Mouse (Mus musculus) heart, embryonic 13.5 days (tissue): ENCODE results near the gene Mthfd1. TPM values are rescaled to one million over a fixed set of nuclear protein-coding genes. Genes with fewer than 3 reads are reported as not detected.

Source experiments
- ATAC-seq: fragments of 200-750 bp; cut with Nextera tagmentation; 2 replicates; pipeline ENCODE4 v1.8.0; 2017; ENCODE audit warnings: moderate TSS enrichment; ENCODE audit not compliant: insufficient number of reproducible peaks, low FRiP score, low TSS enrichment; ENCODE audit errors: extremely low read depth
- H3K27ac ChIP-seq: fragments of 300-500 bp; sonication (generic); replicated peaks from 2 replicates; pipeline ENCODE4 v1.5.1; 2015; ENCODE audit warnings: moderate library complexity, mild to moderate bottlenecking, inconsistent platforms
- H3K27me3 ChIP-seq: fragments of 300-500 bp; sonication (generic); replicated peaks from 2 replicates; pipeline ENCODE4 v1.6.1; 2015; ENCODE audit warnings: mild to moderate bottlenecking, inconsistent platforms
- H3K36me3 ChIP-seq: fragments of 300-500 bp; sonication (generic); 2 replicates; pipeline ENCODE4 v1.6.1; 2015; ENCODE audit warnings: mild to moderate bottlenecking, inconsistent platforms
- H3K4me1 ChIP-seq: fragments of 300-500 bp; sonication (generic); 2 replicates; pipeline ENCODE4 v1.6.1; 2015; ENCODE audit warnings: inconsistent platforms
- H3K4me2 ChIP-seq: fragments of 300-500 bp; sonication (generic); 2 replicates; pipeline ENCODE4 v1.6.1; 2015; ENCODE audit warnings: inconsistent platforms, mild to moderate bottlenecking, moderate library complexity
- H3K4me3 ChIP-seq: fragments of 300-500 bp; sonication (generic); 2 replicates; pipeline ENCODE4 v1.5.1; 2015; ENCODE audit warnings: moderate library complexity, mild to moderate bottlenecking, inconsistent platforms
- H3K9ac ChIP-seq: fragments of 300-500 bp; sonication (generic); 2 replicates; pipeline ENCODE4 v1.6.1; 2015; ENCODE audit warnings: inconsistent platforms, mild to moderate bottlenecking, moderate library complexity
- H3K9me3 ChIP-seq: fragments of 300-500 bp; sonication (generic); 2 replicates; pipeline ENCODE4 v1.6.1; 2016; ENCODE audit warnings: inconsistent platforms
- WGBS: fragments of 180-500 bp; shearing (Covaris S2); methylation state at CpG from one replicate; pipeline ENCODE4 v1.1.7; 2015; ENCODE audit warnings: mixed read lengths; 5-methylcytosine and 5-hydroxymethylcytosine counted together
- polyA plus RNA-seq: library from polyadenylated mRNA; unstranded; fragments of >200 nt; fragmentation: Nextera tagmentation; extraction: Ambion mirVana; gene quantifications from 2 replicates; pipeline ENCODE4 v1.2.1, GENCODE M21; 2015

Mthfd1 gene
- polyA plus RNA-seq, 1 experiment from 2014 or later = 40.1 TPM

DNA sequence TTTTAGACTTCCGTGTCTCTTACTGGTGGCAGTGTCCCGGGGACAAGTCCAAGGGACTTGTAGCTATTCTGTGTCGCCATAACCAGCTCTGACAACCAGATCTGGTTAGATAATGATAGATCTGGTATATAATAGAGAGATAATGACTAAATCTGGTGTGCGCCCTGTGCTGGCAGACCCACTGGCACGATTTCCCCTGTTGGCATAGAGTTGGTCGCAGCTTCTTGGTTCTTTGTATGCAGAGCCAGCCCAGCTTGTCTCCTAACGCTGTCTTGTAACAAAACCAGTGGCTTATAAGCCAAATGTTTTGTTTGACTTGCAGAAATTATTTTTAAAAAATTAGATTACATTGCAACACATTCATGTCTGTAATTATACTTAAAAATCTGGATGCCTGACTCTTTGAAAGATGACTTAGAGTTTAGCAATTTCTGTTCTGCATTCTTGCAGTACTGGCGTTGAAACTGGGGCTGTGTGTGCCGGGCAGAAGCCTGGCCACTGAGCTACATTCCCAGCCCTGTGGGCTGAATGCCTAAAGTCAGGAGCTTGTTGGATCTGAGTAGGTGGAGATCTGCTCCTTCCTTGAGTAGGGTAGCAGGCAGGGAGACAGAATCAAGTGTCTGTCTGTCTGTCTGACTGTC lies 9.3 kb downstream of the Mthfd1 start:
- Histone ChIP-seq H3K4me3 (no peak overlapping the region), H3K4me1 (peaks cover 20% of the 10 kb centered on the region), H3K27ac (no peak overlapping the region), H3K36me3 (peaks cover 7% of the 10 kb centered on the region), H3K9me3 (no peaks in the 10 kb centered on the region), H3K4me2 (no peak overlapping the region), H3K9ac (no peak overlapping the region), H3K27me3 (no peaks in the 10 kb centered on the region)
- no peak for ATAC-seq
- 84% methylated on average over 9 of the region's 9 CpGs for WGBS

DNA sequence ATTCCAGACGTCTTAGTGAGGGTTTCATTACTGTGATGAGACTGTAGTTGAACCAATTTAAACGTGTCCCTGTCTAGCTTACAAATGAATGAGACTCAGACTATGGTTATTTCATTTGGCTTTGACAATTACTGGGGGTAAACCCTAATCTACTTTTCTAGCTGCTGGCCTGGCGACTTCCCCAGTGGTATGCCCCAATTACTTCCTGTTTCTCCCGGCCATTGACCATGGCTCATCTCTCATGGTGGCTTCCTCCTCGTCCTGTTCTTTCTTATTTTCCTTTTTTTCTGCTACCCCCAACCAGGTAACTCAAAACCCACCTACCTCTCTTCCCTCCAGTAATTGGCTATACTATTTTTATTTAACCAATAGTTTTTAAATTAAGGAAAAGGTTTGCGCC lies 9.9 kb downstream of the Mthfd1 start:
- Histone ChIP-seq H3K27me3 (no peaks in the 10 kb centered on the region), H3K9ac (no peak overlapping the region), H3K36me3 (peaks cover 7% of the 10 kb centered on the region), H3K4me3 (no peak overlapping the region), H3K4me1 (peaks cover 20% of the 10 kb centered on the region), H3K4me2 (no peak overlapping the region), H3K27ac (no peak overlapping the region), H3K9me3 (no peaks in the 10 kb centered on the region)
- WGBS = 68% methylated on average over 6 of the region's 6 CpGs
- ATAC-seq = no peak

DNA sequence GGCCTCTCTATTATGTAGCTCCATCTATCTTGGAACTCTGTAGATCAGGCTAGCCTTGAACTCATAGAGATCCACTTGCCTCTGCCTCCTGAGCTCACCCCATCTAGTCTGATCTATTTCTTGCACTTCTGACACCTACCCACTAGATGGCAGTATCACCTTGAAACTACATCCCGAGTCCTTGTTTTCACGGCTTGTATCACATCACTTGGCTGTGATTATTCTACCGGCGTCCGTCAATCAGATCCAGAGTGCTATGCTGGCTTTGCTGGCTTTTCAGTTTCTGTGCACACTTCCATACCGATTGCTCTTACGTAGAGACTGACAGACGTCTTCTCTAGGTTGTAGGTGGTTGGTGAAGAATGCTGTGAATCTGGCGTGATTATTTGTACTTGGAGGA lies 11.8 kb downstream of the Mthfd1 start:
- no peak overlapping the region for H3K4me2 ChIP-seq
- ATAC-seq = no peak
- H3K27ac ChIP-seq = no peak overlapping the region
- peaks cover 18% of the 10 kb centered on the region for H3K36me3 ChIP-seq
- H3K9ac ChIP-seq = no peak overlapping the region
- H3K9me3 ChIP-seq = no peaks in the 10 kb centered on the region
- 67% methylated on average over 9 of the region's 9 CpGs for WGBS
- no peaks in the 10 kb centered on the region for H3K27me3 ChIP-seq
- peaks cover 20% of the 10 kb centered on the region for H3K4me1 ChIP-seq
- no peak overlapping the region for H3K4me3 ChIP-seq

DNA sequence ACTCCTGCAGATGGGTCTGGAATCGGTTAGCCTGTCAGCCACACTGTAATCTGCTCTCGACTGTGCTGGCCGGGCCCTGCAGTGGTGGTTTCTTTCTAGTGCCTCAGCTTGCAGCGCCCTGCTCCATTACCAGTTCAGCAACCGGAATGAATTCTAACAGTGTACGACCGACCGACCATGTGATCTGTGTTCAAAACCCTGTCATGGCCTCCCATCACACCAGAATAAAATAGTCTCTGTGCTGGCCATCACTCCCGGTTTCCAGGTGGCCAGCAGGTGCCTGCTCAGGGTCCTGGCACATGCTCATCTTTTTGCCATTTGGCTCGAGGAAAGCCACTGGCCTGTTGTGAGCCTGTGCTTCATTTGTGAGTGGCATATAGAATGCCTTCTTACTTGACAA lies 13.6 kb downstream of the Mthfd1 start:
- 69% methylated on average over 10 of the region's 10 CpGs for WGBS
- H3K27ac ChIP-seq = no peak overlapping the region
- H3K4me3 ChIP-seq = no peak overlapping the region

DNA sequence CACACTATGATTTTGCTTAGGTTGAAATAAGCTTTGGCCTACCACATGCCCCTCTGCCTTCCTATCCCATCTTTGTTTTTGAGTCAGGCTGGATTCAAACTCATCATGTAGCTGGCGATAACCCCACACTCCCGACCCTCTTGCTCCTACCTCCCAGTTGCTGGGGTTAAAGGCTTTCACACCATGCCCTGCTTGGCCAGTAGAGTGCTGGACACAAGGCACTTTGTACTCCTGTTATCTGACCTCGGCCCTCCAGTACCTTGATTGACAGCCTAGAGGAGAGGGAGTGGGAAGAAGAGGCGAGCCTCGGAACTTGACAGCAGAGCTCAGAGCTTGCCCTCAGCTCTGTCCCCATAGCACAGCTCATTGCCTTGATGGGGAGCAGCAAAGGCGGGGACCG lies 14.1 kb downstream of the Mthfd1 start:
- H3K4me3 ChIP-seq = no peak overlapping the region
- no peaks in the 10 kb centered on the region for H3K27me3 ChIP-seq
- H3K4me1 ChIP-seq = peaks cover 11% of the 10 kb centered on the region; the same call in 1 of the 2 replicates
- no peak overlapping the region for H3K9ac ChIP-seq
- ATAC-seq = no peak
- H3K36me3 ChIP-seq = peaks cover 36% of the 10 kb centered on the region
- no peak overlapping the region for H3K27ac ChIP-seq
- H3K9me3 ChIP-seq = no peaks in the 10 kb centered on the region
- H3K4me2 ChIP-seq = no peak overlapping the region
- 51% methylated on average over 7 of the region's 7 CpGs for WGBS

More for the DNA sequence above, 13.6 kb downstream of the Mthfd1 start:
- ATAC-seq = no peak
- no peaks in the 10 kb centered on the region for H3K9me3 ChIP-seq
- peaks cover 33% of the 10 kb centered on the region for H3K36me3 ChIP-seq
- no peaks in the 10 kb centered on the region for H3K27me3 ChIP-seq
- no peak overlapping the region for H3K9ac ChIP-seq
- H3K4me1 ChIP-seq = peaks cover 11% of the 10 kb centered on the region; the same call in 1 of the 2 replicates
- H3K4me2 ChIP-seq = no peak overlapping the region

DNA sequence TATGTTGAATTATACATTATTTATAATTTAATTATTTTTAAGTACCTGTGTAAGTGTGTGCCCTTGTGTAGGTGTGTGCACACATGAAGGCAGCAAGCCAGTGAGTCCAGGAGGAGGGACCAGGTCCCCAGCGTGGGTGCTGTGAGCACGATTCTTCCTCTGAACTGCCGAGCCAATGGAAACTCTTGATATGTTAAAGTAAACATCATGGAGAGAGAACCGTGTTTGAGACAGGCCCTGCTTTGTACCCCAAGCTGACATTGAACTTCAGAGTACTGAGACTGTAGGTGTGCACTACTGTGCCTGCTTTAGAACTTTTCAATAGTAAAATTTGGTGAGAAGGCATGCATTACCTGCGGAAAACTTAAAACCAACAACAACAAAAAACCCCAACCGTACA lies 16.4 kb downstream of the Mthfd1 start:
- Histone ChIP-seq H3K4me1 (peaks cover 11% of the 10 kb centered on the region; the same call in 1 of the 2 replicates), H3K27ac (no peak overlapping the region), H3K36me3 (peaks cover 30% of the 10 kb centered on the region), H3K4me2 (no peak overlapping the region), H3K9me3 (no peaks in the 10 kb centered on the region), H3K9ac (no peak overlapping the region), H3K27me3 (no peaks in the 10 kb centered on the region), H3K4me3 (no peak overlapping the region)
- no peak for ATAC-seq
- WGBS = 73% methylated on average over 6 of the region's 6 CpGs

DNA sequence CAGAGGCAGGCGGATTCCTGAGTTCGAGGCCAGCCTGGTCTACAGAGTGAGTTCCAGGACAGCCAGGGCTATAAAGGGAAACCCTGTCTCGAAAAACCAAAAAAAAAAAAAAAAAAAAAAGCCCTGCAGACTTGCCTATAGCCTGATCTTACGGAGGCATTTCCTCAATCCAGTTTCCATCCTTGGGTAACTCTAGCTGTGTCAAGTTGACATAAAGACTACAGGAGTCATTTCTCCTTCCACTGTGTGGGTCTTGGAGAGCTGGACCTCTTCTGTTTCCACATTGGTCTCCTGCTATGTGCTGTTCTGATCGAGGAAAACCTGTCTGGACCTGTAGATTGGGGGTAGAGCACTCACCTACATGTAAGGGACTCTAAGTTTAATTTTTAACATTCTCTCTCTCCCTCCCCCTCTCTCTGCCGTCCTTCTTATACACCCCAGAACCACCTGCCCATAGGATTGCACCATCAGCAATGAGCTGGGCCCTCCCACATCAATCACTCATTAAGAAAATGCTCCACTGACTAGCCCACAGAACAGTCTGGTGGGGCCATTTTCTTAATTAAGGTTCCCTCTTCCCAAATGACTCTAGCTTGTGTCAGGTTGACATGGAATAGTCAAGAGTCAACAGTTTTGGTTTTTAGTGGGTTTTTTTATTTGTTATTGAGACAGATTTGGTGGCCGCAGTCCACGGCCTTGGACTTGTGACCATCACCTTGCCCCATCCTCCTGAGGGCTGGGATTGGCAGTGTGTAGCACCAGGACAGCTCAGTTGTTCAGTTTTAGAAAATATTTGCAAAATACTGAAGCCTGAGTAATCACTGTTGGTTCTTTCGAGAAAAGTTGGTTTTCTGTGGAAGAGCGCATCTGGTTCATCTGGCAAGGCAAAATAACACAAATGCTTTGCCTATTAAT lies 17.8 kb downstream of the Mthfd1 start:
- Histone ChIP-seq H3K27ac (no peak overlapping the region), H3K36me3 (peaks cover 30% of the 10 kb centered on the region), H3K4me3 (no peak overlapping the region), H3K9ac (no peak overlapping the region), H3K27me3 (no peaks in the 10 kb centered on the region), H3K4me1 (peaks cover 11% of the 10 kb centered on the region; the same call in 1 of the 2 replicates), H3K4me2 (no peak overlapping the region), H3K9me3 (no peaks in the 10 kb centered on the region)
- WGBS = 83% methylated on average over 10 of the region's 10 CpGs
- no peak for ATAC-seq

DNA sequence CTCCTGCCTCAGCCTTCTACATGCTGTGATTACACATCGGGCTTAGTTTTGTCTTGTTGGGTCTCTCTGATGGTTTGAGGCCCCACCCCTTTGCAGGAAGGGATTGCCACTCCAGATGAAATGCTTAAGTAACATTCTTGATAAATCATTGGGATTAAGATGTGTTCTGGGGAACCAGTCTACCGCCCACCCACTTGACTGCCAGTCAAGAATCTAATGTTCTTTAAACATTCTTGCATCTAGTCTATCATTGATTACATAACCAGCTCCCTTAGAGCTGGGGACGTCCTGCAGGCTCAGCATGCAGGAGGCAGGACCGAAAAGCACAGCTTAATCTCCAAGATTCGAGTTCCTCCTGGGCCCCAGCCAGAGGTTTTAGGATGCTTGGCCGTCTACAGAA lies 23.1 kb downstream of the Mthfd1 start:
- Histone ChIP-seq H3K27ac (no peak overlapping the region), H3K9me3 (no peaks in the 10 kb centered on the region), H3K36me3 (peaks cover 45% of the 10 kb centered on the region), H3K4me3 (no peak overlapping the region), H3K4me2 (no peak overlapping the region), H3K27me3 (no peaks in the 10 kb centered on the region), H3K9ac (no peak overlapping the region), H3K4me1 (peaks cover 14% of the 10 kb centered on the region)
- 69% methylated on average over 6 of the region's 6 CpGs for WGBS
- no peak for ATAC-seq

DNA sequence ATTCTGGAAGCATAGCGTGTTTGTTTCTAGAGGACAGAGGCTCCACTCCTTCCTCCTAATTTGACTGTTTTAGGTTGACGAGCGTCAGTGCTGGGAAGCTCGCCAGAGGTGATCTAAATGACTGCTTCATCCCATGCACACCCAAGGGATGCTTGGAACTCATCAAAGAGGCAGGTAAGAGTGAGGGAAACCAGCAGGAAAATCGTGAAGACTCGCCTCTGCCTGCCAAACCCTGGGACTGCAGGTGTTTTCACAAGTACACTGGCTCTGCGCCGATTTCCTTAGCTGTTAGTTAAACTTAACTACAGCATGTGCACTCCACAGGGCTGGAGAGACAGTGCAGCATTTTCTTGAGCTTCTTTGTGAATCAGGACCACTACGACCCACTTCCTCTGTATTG lies 25.5 kb downstream of the Mthfd1 start:
- no peak overlapping the region for H3K9ac ChIP-seq

DNA sequence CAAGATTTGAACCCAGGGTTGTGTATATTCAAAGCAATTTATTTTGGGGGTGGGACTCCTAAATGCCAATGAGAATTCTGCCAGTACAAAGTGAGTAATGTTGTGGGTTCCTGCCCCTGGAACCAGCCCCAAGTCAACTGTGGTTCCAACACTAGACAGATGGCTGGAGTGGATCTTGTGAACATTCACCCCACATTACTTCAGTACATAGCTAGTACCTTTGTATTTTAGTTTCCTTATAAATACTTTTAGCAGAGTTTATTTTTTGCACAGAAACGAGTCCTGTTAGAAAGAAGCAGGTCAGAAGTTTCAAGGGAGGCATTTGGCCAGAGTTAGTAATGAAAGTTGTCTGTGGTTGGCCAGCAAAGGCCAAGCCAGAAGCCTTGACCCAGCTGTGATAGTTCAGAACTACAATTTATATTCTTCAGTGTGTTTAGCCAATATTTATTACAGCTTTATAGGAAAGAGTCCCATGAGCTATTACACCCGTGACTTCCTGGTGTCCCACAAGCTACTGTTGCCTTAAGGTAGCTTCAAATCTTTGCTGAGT lies 26.1 kb downstream of the Mthfd1 start:
- H3K9ac ChIP-seq = no peak overlapping the region
- ATAC-seq = no peak
- no peak overlapping the region for H3K27ac ChIP-seq
- H3K9me3 ChIP-seq = no peaks in the 10 kb centered on the region
- H3K4me3 ChIP-seq = no peak overlapping the region
- no peaks in the 10 kb centered on the region for H3K27me3 ChIP-seq
- H3K4me1 ChIP-seq = peaks cover 14% of the 10 kb centered on the region
- no peak overlapping the region for H3K4me2 ChIP-seq
- peaks cover 62% of the 10 kb centered on the region for H3K36me3 ChIP-seq
- WGBS = 87% methylated on average over 2 of the region's 2 CpGs

More for the DNA sequence above, 25.5 kb downstream of the Mthfd1 start:
- no peak for ATAC-seq
- Histone ChIP-seq H3K27ac (no peak overlapping the region), H3K9me3 (no peaks in the 10 kb centered on the region), H3K4me2 (no peak overlapping the region), H3K27me3 (no peaks in the 10 kb centered on the region), H3K4me3 (no peak overlapping the region), H3K4me1 (peaks cover 14% of the 10 kb centered on the region), H3K36me3 (peaks cover 57% of the 10 kb centered on the region)
- 87% methylated on average over 9 of the region's 9 CpGs for WGBS

DNA sequence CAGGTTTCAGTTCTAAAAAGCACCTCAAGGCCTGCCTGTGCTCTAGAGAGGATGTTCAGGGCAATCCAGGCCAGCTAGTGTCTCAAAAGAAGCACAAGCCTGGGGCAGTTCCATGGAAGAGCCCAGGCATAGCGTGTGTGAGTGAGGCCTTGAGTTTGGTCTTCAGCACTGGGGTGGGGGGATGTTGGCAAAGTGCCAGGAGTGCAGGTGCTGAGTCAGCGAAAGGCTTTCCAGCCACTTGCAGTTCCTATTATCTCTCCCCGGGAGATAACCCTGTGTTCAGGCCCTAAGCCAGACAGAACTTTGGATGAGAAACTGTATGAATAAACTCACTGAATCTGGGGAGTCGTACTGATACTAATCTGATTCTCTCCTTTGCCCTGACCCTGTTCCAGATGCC lies 27.0 kb downstream of the Mthfd1 start:
- no peak; the same call in 1 of the 2 replicates for ATAC-seq
- peaks cover 67% of the 10 kb centered on the region for H3K36me3 ChIP-seq
- WGBS = 17% methylated on average over 4 of the region's 4 CpGs
- peaks cover 14% of the 10 kb centered on the region for H3K4me1 ChIP-seq
- H3K27ac ChIP-seq = peak overlapping the region; percentile 24; the same call in 1 of the 2 replicates
- no peaks in the 10 kb centered on the region for H3K27me3 ChIP-seq
- H3K4me2 ChIP-seq = no peak overlapping the region
- no peak overlapping the region for H3K4me3 ChIP-seq
- H3K9me3 ChIP-seq = no peaks in the 10 kb centered on the region
- H3K9ac ChIP-seq = peak overlapping the region; percentile 40
